Mouse (Mus musculus) kidney, embryonic 16.5 days (tissue): ENCODE results near the gene Zfp513. TPM values are rescaled to one million over a fixed set of nuclear protein-coding genes. Genes with fewer than 3 reads are reported as not detected.

Experiments
- ATAC-seq: fragments of 200-750 bp; cut with Nextera tagmentation; 2 replicates; pipeline ENCODE4 v1.8.0; 2017; ENCODE audit warnings: moderate TSS enrichment; ENCODE audit not compliant: low FRiP score, low TSS enrichment
- H3K27ac ChIP-seq: fragments of 300-500 bp; sonication (generic); 2 replicates; pipeline ENCODE4 v1.5.1; 2014; ENCODE audit warnings: low read length
- H3K27me3 ChIP-seq: fragments of 300-500 bp; sonication (generic); 2 replicates; pipeline ENCODE4 v1.6.1; 2014; ENCODE audit warnings: low read length, control low read depth, mixed read lengths; ENCODE audit not compliant: insufficient read depth
- H3K36me3 ChIP-seq: fragments of 300-500 bp; sonication (generic); 2 replicates; pipeline ENCODE4 v1.6.1; 2014; ENCODE audit warnings: low read length, control low read depth, mixed read lengths; ENCODE audit not compliant: insufficient read depth
- H3K4me1 ChIP-seq: fragments of 300-500 bp; sonication (generic); 2 replicates; pipeline ENCODE4 v1.6.1; 2014; ENCODE audit warnings: low read length, control low read depth, mixed read lengths; ENCODE audit not compliant: insufficient read depth
- H3K4me2 ChIP-seq: fragments of 300-500 bp; sonication (generic); replicated peaks from 2 replicates; pipeline ENCODE4 v1.6.1; 2014; ENCODE audit warnings: low read depth, low read length
- H3K4me3 ChIP-seq: fragments of 300-500 bp; sonication (generic); 2 replicates; pipeline ENCODE4 v1.5.1; 2014; ENCODE audit warnings: mild to moderate bottlenecking, low read length
- H3K9ac ChIP-seq: fragments of 300-500 bp; sonication (generic); replicated peaks from 2 replicates; pipeline ENCODE4 v1.6.1; 2014; ENCODE audit warnings: low read length
- H3K9me3 ChIP-seq: fragments of 300-500 bp; sonication (generic); 2 replicates; pipeline ENCODE4 v1.6.1; 2016; ENCODE audit warnings: low read length, control low read depth
- WGBS: fragments of 180-500 bp; shearing (Covaris S2); extraction: QIAGEN DNeasy Blood & Tissue Kit; methylation state at CpG from one replicate; pipeline ENCODE4 v1.1.7; 2014; 5-methylcytosine and 5-hydroxymethylcytosine counted together
- polyA plus RNA-seq: library from polyadenylated mRNA; unstranded; fragments of >200 nt; fragmentation: Nextera tagmentation; extraction: Ambion mirVana; gene quantifications from 2 replicates; pipeline ENCODE4 v1.2.1, GENCODE M21; 2015

Gene Zfp513
- polyA plus RNA-seq, 1 experiment from 2014 or later, result 9.9 TPM

- H3K27ac ChIP-seq, result peak overlapping the region; percentile 93; the same call in 1 of the 2 replicates
- no peak for ATAC-seq
- H3K36me3 ChIP-seq, result peaks cover 72% of the 10 kb centered on the region
- peak overlapping the region; percentile 75 for H3K4me3 ChIP-seq
- H3K4me1 ChIP-seq, result peaks cover 21% of the 10 kb centered on the region
- peaks cover 6% of the 10 kb centered on the region for H3K9me3 ChIP-seq
- H3K27me3 ChIP-seq, result no peaks in the 10 kb centered on the region
- 87% methylated on average over 7 of the region's 7 CpGs for WGBS
- peak overlapping the region; percentile 77; the same call in 1 of the 2 replicates for H3K9ac ChIP-seq
- peak overlapping the region; percentile 77 for H3K4me2 ChIP-seq
Observed at GRCm38 (mm10) chr5:31202933-31203332, 830 bp upstream of the Zfp513 start.

GRCm38 (mm10) chr5:31201042-31201741 is 911 bp downstream of the Zfp513 start:
- H3K4me1 ChIP-seq, result peaks cover 21% of the 10 kb centered on the region
- 13% methylated on average over 13 of the region's 13 CpGs for WGBS
- ATAC-seq, result no peak
- H3K36me3 ChIP-seq, result peaks cover 78% of the 10 kb centered on the region
- H3K27ac ChIP-seq, result peak overlapping the region; percentile 80
- H3K4me2 ChIP-seq, result peak overlapping the region; percentile 87
- H3K4me3 ChIP-seq, result peak overlapping the region; percentile 75
- peak overlapping the region; percentile 84 for H3K9ac ChIP-seq
- no peaks in the 10 kb centered on the region for H3K27me3 ChIP-seq
- peaks cover 6% of the 10 kb centered on the region for H3K9me3 ChIP-seq

- Histone ChIP-seq H3K4me3 (no peak overlapping the region), H3K27me3 (no peaks in the 10 kb centered on the region), H3K27ac (no peak overlapping the region), H3K9me3 (peaks cover 6% of the 10 kb centered on the region), H3K36me3 (peaks cover 78% of the 10 kb centered on the region), H3K4me2 (peak overlapping the region; percentile 87; the same call in 1 of the 2 replicates), H3K9ac (no peak overlapping the region), H3K4me1 (peaks cover 21% of the 10 kb centered on the region)
- WGBS, result 83% methylated on average over 27 of the region's 27 CpGs
- no peak for ATAC-seq
Observed at GRCm38 (mm10) chr5:31200327-31200768, 1.8 kb downstream of the Zfp513 start.

GRCm38 (mm10) chr5:31199893-31200292 is 2.2 kb downstream of the Zfp513 start:
- H3K9me3 ChIP-seq, result peaks cover 6% of the 10 kb centered on the region
- ATAC-seq, result no peak
- H3K4me3 ChIP-seq, result no peak overlapping the region
- WGBS, result 67% methylated on average over 9 of the region's 9 CpGs
- H3K9ac ChIP-seq, result peak overlapping the region; percentile 17; the same call in 1 of the 2 replicates
- no peak overlapping the region for H3K27ac ChIP-seq
- H3K36me3 ChIP-seq, result peaks cover 76% of the 10 kb centered on the region
- H3K4me1 ChIP-seq, result peaks cover 21% of the 10 kb centered on the region
- no peak overlapping the region for H3K4me2 ChIP-seq
- H3K27me3 ChIP-seq, result no peaks in the 10 kb centered on the region

GRCm38 (mm10) chr5:31199321-31199892 is 2.7 kb downstream of the Zfp513 start:
- Histone ChIP-seq H3K27me3 (no peaks in the 10 kb centered on the region), H3K9me3 (peaks cover 6% of the 10 kb centered on the region), H3K9ac (peak overlapping the region; percentile 17; the same call in 1 of the 2 replicates), H3K4me2 (no peak overlapping the region), H3K36me3 (peaks cover 75% of the 10 kb centered on the region), H3K4me1 (peaks cover 21% of the 10 kb centered on the region), H3K4me3 (no peak overlapping the region), H3K27ac (no peak overlapping the region)
- 93% methylated on average over 19 of the region's 19 CpGs for WGBS
- ATAC-seq, result no peak

- ATAC-seq, result no peak
Observed at GRCm38 (mm10) chr5:31198616-31199320, 3.3 kb downstream of the Zfp513 start.

GRCm38 (mm10) chr5:31198170-31198569 is 3.9 kb downstream of the Zfp513 start:
- 73% methylated on average over 9 of the region's 9 CpGs for WGBS
- ATAC-seq, result no peak
- Histone ChIP-seq H3K4me2 (no peak overlapping the region), H3K4me3 (no peak overlapping the region), H3K4me1 (peaks cover 29% of the 10 kb centered on the region), H3K9me3 (peaks cover 6% of the 10 kb centered on the region), H3K27ac (no peak overlapping the region), H3K9ac (no peak overlapping the region), H3K36me3 (peaks cover 63% of the 10 kb centered on the region), H3K27me3 (no peaks in the 10 kb centered on the region)

More at GRCm38 (mm10) chr5:31198616-31199320, 3.3 kb downstream of the Zfp513 start:
- Histone ChIP-seq H3K9ac (no peak overlapping the region), H3K9me3 (peaks cover 6% of the 10 kb centered on the region), H3K36me3 (peaks cover 68% of the 10 kb centered on the region), H3K27me3 (no peaks in the 10 kb centered on the region), H3K4me1 (peaks cover 27% of the 10 kb centered on the region), H3K4me3 (no peak overlapping the region), H3K4me2 (no peak overlapping the region), H3K27ac (no peak overlapping the region)
- WGBS, result 81% methylated on average over 5 of the region's 5 CpGs

GRCm38 (mm10) chr5:31197072-31197471 is 5.0 kb downstream of the Zfp513 start:
- peaks cover 56% of the 10 kb centered on the region for H3K36me3 ChIP-seq
- no peak for ATAC-seq
- no peak overlapping the region for H3K9ac ChIP-seq

GRCm38 (mm10) chr5:31196207-31196606 is 5.9 kb downstream of the Zfp513 start:
- Histone ChIP-seq H3K4me1 (peaks cover 31% of the 10 kb centered on the region), H3K27ac (no peak overlapping the region), H3K27me3 (no peaks in the 10 kb centered on the region), H3K4me3 (no peak overlapping the region), H3K9me3 (peaks cover 6% of the 10 kb centered on the region), H3K4me2 (no peak overlapping the region), H3K9ac (no peak overlapping the region), H3K36me3 (peaks cover 56% of the 10 kb centered on the region)
- no peak for ATAC-seq
- WGBS, result 90% methylated on average over 10 of the region's 10 CpGs

More at GRCm38 (mm10) chr5:31197072-31197471, 5.0 kb downstream of the Zfp513 start:
- peaks cover 26% of the 10 kb centered on the region for H3K4me1 ChIP-seq
- peaks cover 6% of the 10 kb centered on the region for H3K9me3 ChIP-seq
- 94% methylated on average over 12 of the region's 12 CpGs for WGBS
- no peak overlapping the region for H3K4me3 ChIP-seq
- no peak overlapping the region for H3K27ac ChIP-seq
- no peaks in the 10 kb centered on the region for H3K27me3 ChIP-seq
- H3K4me2 ChIP-seq, result no peak overlapping the region
